Mouse (Mus musculus) adipocyte (in vitro differentiated cells): ENCODE measurements at regions not wholly inside any gene's neighbourhood (a gene's known extent, or its start where the extent isn't known, plus 50 kb on each side); places are given as distances from the start of the nearest gene placed in this dataset.
"Not testable (repeated sequence)": the region's sequence is repeated elsewhere in the genome, so short reads cannot be mapped to it uniquely, and the experiment has no call there.

ENCODE experiments used
- DNase-seq: peaks from one replicate; pipeline ENCODE4 v3.0.0-alpha.2; 2016; ENCODE audit warnings: low spot score

- no peak for DNase-seq
Observed at GRCm38 (mm10) chr10:96253671-96254070, 117.3 kb downstream of the Gm5426 start.

GRCm38 (mm10) chr10:96254250-96254862 lies 118.0 kb downstream of the Gm5426 start:
- no peak for DNase-seq

DNA sequence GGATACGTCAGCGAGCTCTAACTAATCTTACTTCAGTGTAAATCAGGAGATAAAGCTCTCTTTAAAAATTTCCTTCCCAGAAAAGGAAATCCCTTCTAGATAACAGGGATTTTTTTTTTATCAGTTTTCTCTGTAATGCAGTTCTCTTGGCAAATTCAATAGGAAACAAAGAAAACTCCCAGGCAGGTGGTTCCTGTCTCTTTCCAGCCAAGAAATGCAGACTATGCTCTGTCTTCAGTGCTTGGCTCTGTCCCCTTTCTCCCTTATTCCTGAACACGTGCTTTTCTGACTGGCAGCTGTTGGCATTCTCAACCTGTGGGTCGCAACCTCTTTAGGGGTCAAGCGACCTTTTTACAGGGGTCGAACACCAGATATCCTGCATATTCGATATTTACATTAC lies 121.5 kb downstream of the Gm5426 start:
- no peak for DNase-seq

DNA sequence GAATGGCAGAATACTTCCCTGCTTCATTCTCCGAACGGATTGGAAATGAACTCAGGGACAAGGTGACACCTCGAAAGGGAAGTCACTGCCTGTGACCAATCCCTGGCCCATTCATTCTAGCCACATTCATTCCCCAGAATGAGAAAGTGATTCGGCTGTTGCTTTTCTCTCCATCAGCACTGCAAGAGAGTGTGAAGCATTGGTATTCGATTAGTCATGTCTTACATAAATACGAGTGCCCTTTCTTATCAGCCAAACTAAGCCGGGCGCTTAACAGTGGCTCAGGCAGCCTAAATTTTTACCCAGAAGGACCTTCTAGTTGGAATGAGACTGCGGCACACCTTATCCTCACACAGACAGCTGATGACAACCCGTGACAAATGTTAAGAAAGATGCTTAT lies 122.8 kb downstream of the Gm5426 start:
- no peak for DNase-seq

DNA sequence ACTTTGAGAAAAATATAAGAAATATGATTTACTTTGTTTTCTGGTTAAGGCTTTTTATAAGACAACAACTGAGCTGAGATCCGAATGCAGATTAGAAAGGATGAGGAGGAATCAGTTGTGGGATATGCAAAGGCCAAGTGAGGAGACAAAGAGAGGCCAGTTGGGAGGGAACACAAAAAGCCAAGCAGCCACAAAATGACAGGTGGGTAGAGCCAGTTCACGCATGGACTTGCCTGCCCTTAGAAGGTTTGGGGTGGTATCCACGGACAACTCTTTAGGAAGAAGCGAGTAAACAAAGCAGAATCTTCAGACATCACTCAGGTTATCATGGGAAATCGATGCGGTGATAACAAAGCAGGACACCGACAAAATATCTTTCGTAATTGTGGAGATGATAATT lies 123.2 kb downstream of the Gm5426 start:
- no peak for DNase-seq

GRCm38 (mm10) chr10:96263544-96263943 lies 127.1 kb downstream of the Gm5426 start:
- DNase-seq = peak; percentile 7

GRCm38 (mm10) chr10:96264433-96264832 lies 128.0 kb downstream of the Gm5426 start:
- peak; percentile 8 for DNase-seq

DNA sequence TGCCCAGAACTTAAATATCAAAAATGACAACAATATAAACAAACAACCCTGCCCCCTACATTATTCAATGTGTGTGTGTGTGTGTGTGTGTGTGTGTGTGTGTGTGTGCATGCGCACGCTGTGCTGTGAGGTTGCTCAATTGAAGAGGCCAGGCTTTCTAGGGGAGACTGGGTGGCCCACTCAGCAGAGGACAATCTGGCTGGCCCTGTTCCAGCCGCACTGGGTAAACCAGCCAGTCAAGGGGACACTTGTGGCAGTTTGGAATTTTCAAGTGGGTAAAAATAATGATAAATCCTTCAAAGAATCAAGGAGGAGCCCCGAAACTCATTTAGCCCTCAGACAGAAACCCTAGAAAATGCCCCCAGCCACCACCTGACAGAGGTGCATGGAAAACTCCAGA lies 128.5 kb downstream of the Gm5426 start:
- DNase-seq = no peak

GRCm38 (mm10) chr10:96266100-96266735 lies 129.8 kb downstream of the Gm5426 start:
- no peak for DNase-seq

GRCm38 (mm10) chr10:96267603-96268002 lies 131.2 kb downstream of the Gm5426 start:
- no peak for DNase-seq

DNA sequence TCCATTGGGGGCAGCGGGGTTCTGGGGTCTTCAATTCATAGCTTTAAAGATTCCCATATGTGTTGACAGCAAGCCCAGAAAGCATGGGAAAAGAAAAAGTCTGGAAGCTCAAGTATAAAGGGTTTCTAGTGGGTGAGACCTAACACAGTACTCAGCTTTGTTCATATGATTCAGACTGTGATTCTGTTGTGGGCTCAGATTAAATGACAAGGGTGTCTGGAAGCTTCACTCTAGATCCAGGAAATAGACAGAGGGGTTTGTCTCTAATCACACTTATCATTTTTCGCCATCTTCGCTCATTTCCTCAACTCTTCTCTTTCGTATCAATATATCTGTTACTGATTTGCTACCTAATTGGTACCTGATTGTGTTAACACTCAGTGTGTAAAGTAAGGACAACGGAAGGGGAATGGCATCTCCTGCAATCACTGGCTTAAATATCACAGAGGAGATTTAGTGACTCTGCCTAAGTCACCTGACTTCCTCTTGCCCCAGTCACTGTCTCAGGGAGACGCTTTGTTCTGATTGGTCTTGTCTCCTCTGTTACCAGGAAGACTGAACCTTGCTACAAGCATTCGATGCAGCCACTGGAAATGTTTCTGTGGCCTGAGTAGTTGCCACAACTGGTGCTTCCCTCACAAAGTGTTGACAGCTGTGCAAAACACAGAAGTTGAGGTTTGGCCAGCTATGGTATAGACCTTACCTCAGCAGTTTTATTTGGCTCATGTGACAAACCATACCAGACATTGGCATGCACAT lies 137.4 kb downstream of the Gm5426 start:
- no peak for DNase-seq

DNA sequence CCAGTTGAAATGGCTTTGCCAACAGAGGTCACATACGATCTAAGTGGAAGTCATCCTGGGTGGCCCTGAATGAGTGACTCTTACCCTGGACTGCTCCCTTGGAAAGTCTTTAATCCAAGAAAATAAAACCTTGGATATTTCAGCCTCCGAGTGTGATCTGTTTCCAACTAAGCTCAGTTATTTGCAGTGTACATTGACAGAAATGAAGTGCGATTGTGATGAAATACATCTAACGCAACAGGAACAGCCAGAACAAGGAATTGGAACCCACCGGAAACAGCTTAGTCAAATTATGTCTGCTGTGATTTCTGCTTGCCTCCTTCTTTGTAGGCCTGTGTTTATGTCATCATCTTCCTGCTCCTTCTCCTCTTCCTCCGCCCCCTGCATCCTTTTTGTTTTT lies 143.7 kb downstream of the Gm5426 start:
- DNase-seq = no peak

GRCm38 (mm10) chr10:96285407-96286093 lies 149.1 kb downstream of the Gm5426 start:
- DNase-seq = no peak

- no peak for DNase-seq
Observed at GRCm38 (mm10) chr10:96286094-96286485, 149.7 kb downstream of the Gm5426 start.

GRCm38 (mm10) chr10:96289005-96289404 lies 152.6 kb downstream of the Gm5426 start:
- DNase-seq = not testable (repeated sequence)

- no peak for DNase-seq
Observed at GRCm38 (mm10) chr10:96293622-96294021, 157.2 kb downstream of the Gm5426 start.

DNA sequence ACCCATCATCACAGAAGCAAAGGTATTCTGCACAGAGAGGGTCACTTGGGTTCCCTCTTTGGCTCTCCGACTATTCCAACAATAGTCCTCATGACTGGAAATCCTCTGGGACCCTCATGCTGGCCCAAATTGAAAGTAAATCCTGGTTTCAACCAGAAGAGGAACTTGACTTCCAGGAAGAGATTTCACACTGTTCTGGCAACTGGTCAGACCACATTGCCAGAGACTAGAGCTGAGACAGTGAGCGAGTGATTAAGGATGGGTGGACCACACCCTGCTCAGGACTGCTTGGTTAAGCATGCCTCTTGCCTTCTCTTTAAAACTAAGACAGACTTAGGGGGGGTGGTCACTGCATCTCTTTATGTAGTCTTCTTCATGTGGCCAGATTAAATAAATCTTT lies 158.3 kb downstream of the Gm5426 start:
- peak; percentile 55 for DNase-seq

GRCm38 (mm10) chr10:96297658-96298057 lies 161.3 kb downstream of the Gm5426 start:
- DNase-seq = no peak

DNA sequence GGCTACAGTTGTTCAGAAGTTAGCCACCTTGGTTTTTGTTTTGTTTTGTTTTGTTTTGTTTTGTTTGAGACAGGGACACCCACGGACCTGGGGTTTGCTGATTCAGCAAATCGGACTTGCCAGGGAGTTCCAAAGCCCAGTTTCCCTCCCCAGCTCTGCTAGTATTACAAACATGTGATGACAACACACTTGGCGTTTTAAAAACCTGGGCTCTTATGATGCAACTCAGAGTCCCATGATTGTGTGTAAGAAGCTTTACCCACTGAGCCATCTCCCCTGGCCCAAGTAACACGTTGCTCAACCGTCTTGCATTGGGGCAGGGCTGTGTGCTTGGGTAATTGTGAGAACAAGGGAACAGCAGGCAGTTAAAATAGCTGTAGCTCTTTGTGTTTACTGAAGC lies 162.2 kb downstream of the Gm5426 start:
- DNase-seq = peak; percentile 83

DNA sequence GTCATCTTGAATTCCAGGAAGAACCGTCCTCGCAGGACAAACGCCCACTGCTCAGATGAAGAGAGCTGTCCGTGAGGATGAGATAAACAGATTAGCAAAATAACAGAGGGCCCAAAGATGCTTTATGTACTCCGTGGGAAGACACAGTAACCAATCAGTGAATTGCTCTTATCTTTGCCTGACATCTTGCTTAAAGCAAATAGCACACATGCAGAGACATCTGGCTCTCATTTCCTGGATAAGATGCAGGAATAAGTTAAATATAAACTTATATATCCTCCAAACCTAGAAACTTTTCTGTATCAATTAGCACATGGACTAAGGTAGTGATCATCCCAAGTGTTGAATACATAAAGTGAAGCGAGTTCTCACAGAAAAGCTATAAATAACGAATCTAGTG lies 169.3 kb downstream of the Gm5426 start:
- no peak for DNase-seq

DNA sequence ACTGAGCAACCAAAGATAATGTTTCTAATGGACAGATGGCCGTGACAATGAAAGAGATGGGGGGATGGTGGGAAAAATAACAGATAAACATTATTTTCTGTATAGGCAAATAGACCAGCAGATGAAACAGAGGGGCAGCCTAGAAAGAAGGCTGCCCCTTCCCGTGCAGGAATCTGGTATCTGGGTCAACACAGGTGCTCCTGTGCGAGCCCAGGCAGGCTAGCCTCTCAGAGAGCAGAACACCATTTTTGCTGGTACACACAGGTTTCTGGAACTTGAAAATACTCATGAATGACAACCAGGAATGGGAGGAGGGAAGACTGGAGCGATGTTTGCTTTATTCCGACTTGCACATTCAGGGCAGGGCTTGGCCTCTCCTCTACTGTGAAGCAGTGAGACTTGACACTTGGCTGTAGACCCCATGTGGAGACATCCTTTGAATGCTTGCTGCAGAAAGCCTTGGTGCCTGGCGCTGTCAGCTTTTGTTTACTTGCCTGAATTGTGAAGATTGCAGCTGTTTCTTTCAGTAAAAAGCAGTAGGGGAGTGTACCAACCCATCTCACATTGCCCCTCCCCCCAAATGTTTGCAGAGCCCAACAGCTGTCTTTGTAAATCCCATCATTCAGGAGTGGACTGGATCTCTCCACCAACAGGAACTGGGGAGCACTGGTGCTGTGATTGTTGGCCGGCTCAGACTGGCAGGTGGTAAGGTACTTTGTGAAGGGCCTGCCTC lies 172.5 kb downstream of the Gm5426 start:
- peak; percentile 58 for DNase-seq

DNA sequence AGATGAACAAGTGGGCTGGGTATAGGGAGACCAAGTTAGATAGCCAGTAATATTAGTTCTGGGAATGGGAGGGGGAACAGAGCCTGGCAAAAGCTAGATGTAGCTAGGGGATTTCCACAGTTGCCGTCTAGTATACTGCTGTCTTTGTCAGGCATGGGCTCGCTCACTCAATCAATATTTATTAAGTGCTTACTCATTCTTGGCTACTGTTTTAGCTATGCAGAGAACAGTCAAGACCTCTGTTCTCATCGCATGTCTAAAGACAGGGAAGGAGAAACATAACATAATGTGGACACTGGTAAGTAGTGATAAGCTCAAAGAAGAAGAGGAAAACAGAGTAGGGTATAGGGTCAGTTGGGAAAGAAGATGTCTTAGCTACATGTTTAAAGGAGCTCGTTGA lies 173.4 kb downstream of the Gm5426 start:
- DNase-seq = no peak
